Mouse (Mus musculus) cerebellum, adult 2 months (tissue): Measurements from ENCODE around the gene Tpsb2.

Experiments
- CTCF ChIP-seq: fragments of 200-500 bp; IDR thresholded peaks from 2 replicates; pipeline ENCODE4 v1.5.1; 2011; ENCODE audit warnings: low read depth, mild to moderate bottlenecking, control low read depth, low read length, moderate library complexity, borderline replicate concordance; ENCODE audit not compliant: insufficient read depth
- POLR2A ChIP-seq: fragments of 200-500 bp; IDR thresholded peaks from 2 replicates; pipeline ENCODE4 v1.6.1; 2011; ENCODE audit warnings: low read length, control low read depth, borderline replicate concordance; ENCODE audit not compliant: insufficient read depth

GRCm38 (mm10) chr17:25404190-25404589 lies 38.1 kb downstream of the Tpsb2 start:
- TF ChIP-seq POLR2A: no peak
- TF ChIP-seq CTCF: no peak
